Mouse (Mus musculus): Measurements from ENCODE around the gene Plpp2.

DNA sequence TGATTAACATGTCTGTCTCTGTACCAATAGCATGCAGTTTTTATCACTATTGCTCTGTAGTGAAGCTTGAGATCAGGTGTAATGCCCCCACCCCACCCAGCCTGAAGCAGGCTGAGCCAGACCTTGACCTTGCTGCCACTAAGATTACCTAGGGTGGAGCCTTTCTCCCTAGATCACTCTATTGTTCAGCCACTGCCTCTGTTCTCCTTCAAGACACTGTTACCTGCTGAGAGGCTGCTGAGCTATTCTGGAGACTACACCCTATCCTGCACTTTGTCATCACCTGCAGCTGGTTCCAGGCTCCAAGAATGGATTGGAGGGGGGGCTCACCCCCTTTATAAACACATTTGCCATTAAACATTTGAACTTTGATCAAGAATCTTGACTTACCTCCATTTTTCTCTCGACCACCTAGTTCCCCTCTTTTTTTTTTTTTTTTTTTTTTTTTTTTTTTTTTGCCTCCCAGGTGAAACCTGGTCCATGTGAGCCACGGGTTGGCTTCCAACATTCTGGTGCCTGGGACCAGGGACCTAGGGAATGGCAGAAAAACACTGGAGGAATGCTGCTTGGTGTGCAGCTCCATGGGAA lies 36.8 kb downstream of the Plpp2 start:
- TF ChIP-seq E2F4 (IDR thresholded peaks at IDR 0.05; ENCODE audit: insufficient read depth) (no peak), REST (IDR thresholded peaks at IDR 0.05; ENCODE audit: insufficient read depth, insufficient read length) (no peak), POLR2A (IDR thresholded peaks at IDR 0.05; ENCODE audit: insufficient read length, low read depth) (no peak), SRF (IDR thresholded peaks at IDR 0.05; ENCODE audit: control insufficient read depth, insufficient read length, low read depth) (no peak)

All from myocyte (in vitro differentiated cells).